Mouse (Mus musculus) spleen, embryonic (tissue): ENCODE data around the gene Pik3r2.

ENCODE experiments used
- CTCF ChIA-PET: fragments of 350-600 bp; sonication (Branson Sonifier 250); formaldehyde crosslinking; loops from one replicate; lab custom pipeline; 2022; lab: Charles Lee

Gene Pik3r2

GRCm38 (mm10) chr8:70802786-70803510 is 26.4 kb upstream of the Pik3r2 start:
- CTCF ChIA-PET = interaction anchor here (0.5 to 1.3 kb wide), 5 partner anchors 12 to 253 kb away, joined by 3 to 10 read pairs (median 3); no protein-coding TSS in a partner anchor

- CTCF ChIA-PET = no interaction called here
Observed at GRCm38 (mm10) chr8:70801830-70802229, 25.3 kb upstream of the Pik3r2 start.

GRCm38 (mm10) chr8:70801156-70801555 is 24.6 kb upstream of the Pik3r2 start:
- CTCF ChIA-PET = interaction anchor here (0.6 kb wide), 1 partner anchor 71 kb away, joined by 4 read pairs; no protein-coding TSS in a partner anchor

GRCm38 (mm10) chr8:70800648-70801047 is 24.1 kb upstream of the Pik3r2 start:
- CTCF ChIA-PET = interaction anchor here (0.6 kb wide), 1 partner anchor 72 kb away, joined by 4 read pairs; no protein-coding TSS in a partner anchor

GRCm38 (mm10) chr8:70798281-70798680 is 21.8 kb upstream of the Pik3r2 start:
- CTCF ChIA-PET = no interaction called here

GRCm38 (mm10) chr8:70797081-70798070 is 20.9 kb upstream of the Pik3r2 start:
- CTCF ChIA-PET = no interaction called here

GRCm38 (mm10) chr8:70796403-70797080 is 20.0 kb upstream of the Pik3r2 start:
- CTCF ChIA-PET = no interaction called here

- CTCF ChIA-PET = no interaction called here
Observed at GRCm38 (mm10) chr8:70795370-70795769, 18.9 kb upstream of the Pik3r2 start.

GRCm38 (mm10) chr8:70794215-70794614 is 17.7 kb upstream of the Pik3r2 start:
- CTCF ChIA-PET = interaction anchor here (0.7 kb wide), 1 partner anchor 31 kb away, joined by 3 read pairs; no protein-coding TSS in a partner anchor

GRCm38 (mm10) chr8:70792700-70793099 is 16.2 kb upstream of the Pik3r2 start:
- CTCF ChIA-PET = interaction anchor here (1.2 kb wide), 1 partner anchor 18 kb away, joined by 3 read pairs; no protein-coding TSS in a partner anchor

GRCm38 (mm10) chr8:70791975-70792691 is 15.6 kb upstream of the Pik3r2 start:
- CTCF ChIA-PET = interaction anchor here (1.0 to 1.2 kb wide), 2 partner anchors 18 to 29 kb away, joined by 3 read pairs; no protein-coding TSS in a partner anchor

GRCm38 (mm10) chr8:70791294-70791701 is 14.8 kb upstream of the Pik3r2 start:
- CTCF ChIA-PET = interaction anchor here (1.0 to 1.5 kb wide), 3 partner anchors 11 to 28 kb away, joined by 3 to 5 read pairs (median 3); partner anchors contain the start of gene Pik3r2

- CTCF ChIA-PET = interaction anchor here (1.0 to 1.5 kb wide), 4 partner anchors 12 to 27 kb away, joined by 3 to 5 read pairs (median 3); partner anchors contain the start of gene Pik3r2
Observed at GRCm38 (mm10) chr8:70790846-70791245, 14.3 kb upstream of the Pik3r2 start.

GRCm38 (mm10) chr8:70789046-70789445 is 12.5 kb upstream of the Pik3r2 start:
- CTCF ChIA-PET = no interaction called here

- CTCF ChIA-PET = interaction anchor here (1.4 kb wide), 1 partner anchor 16 kb away, joined by 3 read pairs; no protein-coding TSS in a partner anchor
Observed at GRCm38 (mm10) chr8:70787941-70788667, 11.6 kb upstream of the Pik3r2 start.

GRCm38 (mm10) chr8:70787051-70787445 is 10.5 kb upstream of the Pik3r2 start:
- CTCF ChIA-PET = interaction anchor here (1.4 kb wide), 1 partner anchor 17 kb away, joined by 3 read pairs; no protein-coding TSS in a partner anchor

GRCm38 (mm10) chr8:70786291-70787050 is 10.0 kb upstream of the Pik3r2 start:
- CTCF ChIA-PET = interaction anchor here (1.4 kb wide), 1 partner anchor 17 kb away, joined by 3 read pairs; no protein-coding TSS in a partner anchor

GRCm38 (mm10) chr8:70780093-70780492 is 3.6 kb upstream of the Pik3r2 start:
- CTCF ChIA-PET = no interaction called here
